Mouse (Mus musculus): ENCODE data around the gene Gm5475. TPM values are rescaled to one million over a fixed set of nuclear protein-coding genes. Genes with fewer than 3 reads are reported as not detected.

Gene Gm5475
- total RNA-seq, 2 experiments from 2014 or later, result not detected

GRCm38 (mm10) chr15:100411731-100412130, 10.2 kb upstream of the Gm5475 start:
- no peak for DNase-seq (ENCODE audit: low spot score in 2 of 2)

DNA sequence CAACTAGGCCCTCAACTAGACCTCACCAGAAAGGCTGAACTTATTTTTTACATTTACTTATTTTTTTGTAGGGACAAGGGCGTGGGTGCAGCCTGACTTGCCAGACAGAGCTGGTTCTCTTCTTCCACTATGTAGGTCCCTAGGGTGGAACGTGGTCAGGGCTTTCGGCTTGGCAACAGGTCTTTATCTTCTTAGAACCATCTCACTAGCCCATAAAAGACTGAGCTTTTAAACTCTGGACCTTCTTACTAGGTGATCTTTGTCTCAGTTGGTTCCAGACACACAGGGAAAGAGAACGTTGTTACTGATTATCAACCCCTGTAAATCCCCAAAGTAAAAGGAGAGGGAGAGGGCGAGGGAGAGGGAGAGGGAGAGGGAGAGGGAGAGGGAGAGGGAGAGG, 8.6 kb upstream of the Gm5475 start:
- DNase-seq (ENCODE audit: low spot score in 2 of 2), result no peak

GRCm38 (mm10) chr15:100414011-100414410, 7.9 kb upstream of the Gm5475 start:
- no peak for DNase-seq (ENCODE audit: low spot score in 2 of 2)

DNA sequence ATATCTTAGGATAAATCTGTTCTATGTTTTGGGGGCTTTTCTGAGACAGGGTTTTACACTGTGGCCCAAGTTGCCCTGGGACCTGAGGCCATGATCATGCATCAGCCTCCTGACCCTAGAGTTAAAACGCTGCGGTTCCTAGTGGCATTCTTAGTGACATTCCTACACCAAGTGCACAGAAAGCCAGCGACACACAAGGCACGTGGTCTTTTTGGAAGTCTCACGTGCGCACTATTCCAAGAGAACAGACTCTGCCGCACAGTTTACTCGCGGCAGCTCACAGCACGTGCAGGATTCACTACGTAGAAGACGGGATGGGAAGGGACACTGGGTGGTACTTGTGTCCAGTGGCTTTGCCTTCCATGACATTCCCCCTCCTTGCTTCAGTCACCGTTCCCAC, 7.0 kb upstream of the Gm5475 start:
- no peak for DNase-seq (ENCODE audit: low spot score in 2 of 2)

GRCm38 (mm10) chr15:100415684-100416083, 6.3 kb upstream of the Gm5475 start:
- no peak for DNase-seq (ENCODE audit: low spot score in 2 of 2)

- DNase-seq (ENCODE audit: low spot score in 2 of 2), result no peak
Observed at GRCm38 (mm10) chr15:100417854-100418450, 4.0 kb upstream of the Gm5475 start.

- DNase-seq (ENCODE audit: low spot score in 2 of 2), result no peak
Observed at GRCm38 (mm10) chr15:100419311-100419710, 2.6 kb upstream of the Gm5475 start.

GRCm38 (mm10) chr15:100419901-100420745, 1.8 kb upstream of the Gm5475 start:
- no peak for DNase-seq (ENCODE audit: low spot score in 2 of 2)

- DNase-seq (ENCODE audit: low spot score in 2 of 2), result no peak
Observed at GRCm38 (mm10) chr15:100421059-100421757, 739 bp upstream of the Gm5475 start.

GRCm38 (mm10) chr15:100422476-100422875, 529 bp downstream of the Gm5475 start:
- no peak for DNase-seq (ENCODE audit: low spot score in 2 of 2)

- peak; percentile 92 to 97 for DNase-seq (ENCODE audit: low spot score in 2 of 2)
Observed at GRCm38 (mm10) chr15:100422899-100423860, 1.2 kb downstream of the Gm5475 start.

GRCm38 (mm10) chr15:100423916-100424315, 2.0 kb downstream of the Gm5475 start:
- DNase-seq (ENCODE audit: low spot score in 2 of 2), result no peak

GRCm38 (mm10) chr15:100424396-100425122, 2.6 kb downstream of the Gm5475 start, which contains the start of gene Slc11a2:
TSS of gene Slc11a2 (minus strand) at chr15:100425072.
- no peak for DNase-seq (ENCODE audit: low spot score in 2 of 2)

GRCm38 (mm10) chr15:100428296-100428905, 6.5 kb downstream of the Gm5475 start:
- no peak for DNase-seq (ENCODE audit: low spot score in 2 of 2)

- DNase-seq (ENCODE audit: low spot score in 2 of 2), result peak in 1 of 2 experiments; percentile 19
Observed at GRCm38 (mm10) chr15:100429959-100430565, 8.1 kb downstream of the Gm5475 start.

DNA sequence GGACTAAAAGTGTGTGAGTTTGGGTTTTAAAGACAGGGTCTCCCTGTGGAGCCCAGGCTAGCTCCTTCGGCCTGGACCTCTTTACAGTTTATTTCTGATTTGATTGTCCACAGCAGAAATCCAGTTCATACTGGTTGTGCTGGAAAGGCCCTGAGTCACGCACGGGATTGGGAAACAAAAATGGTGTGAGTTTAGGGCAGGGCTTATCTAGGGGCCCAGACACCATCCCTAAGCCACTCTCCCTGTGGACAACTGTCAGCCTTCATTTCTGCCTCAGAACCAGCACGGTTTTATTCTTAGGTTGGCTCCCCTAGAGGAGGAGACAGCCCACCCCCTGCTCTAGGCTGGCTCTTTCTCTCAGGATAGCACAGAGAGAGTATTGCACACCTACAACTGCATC, 11.3 kb downstream of the Gm5475 start:
- no peak for DNase-seq (ENCODE audit: low spot score in 2 of 2)

GRCm38 (mm10) chr15:100436112-100436511, 14.2 kb downstream of the Gm5475 start:
- DNase-seq (ENCODE audit: low spot score in 2 of 2), result no peak

- no peak for DNase-seq (ENCODE audit: low spot score in 2 of 2)
Observed at GRCm38 (mm10) chr15:100436518-100436917, 14.6 kb downstream of the Gm5475 start.
